Mouse (Mus musculus) ES-E14 (cell line): ENCODE data around the gene Clasp2.

Experiments
- MAFK ChIP-seq: IDR thresholded peaks from 2 replicates; pipeline ENCODE4 v1.6.1; 2014; ENCODE audit warnings: mild to moderate bottlenecking, low read depth, low read length, inconsistent platforms; ENCODE audit not compliant: insufficient read depth
- ZC3H11A ChIP-seq: IDR thresholded peaks from 2 replicates; pipeline ENCODE4 v1.6.1; 2012; ENCODE audit warnings: low read depth, mild to moderate bottlenecking, inconsistent platforms, low read length, borderline replicate concordance

DNA sequence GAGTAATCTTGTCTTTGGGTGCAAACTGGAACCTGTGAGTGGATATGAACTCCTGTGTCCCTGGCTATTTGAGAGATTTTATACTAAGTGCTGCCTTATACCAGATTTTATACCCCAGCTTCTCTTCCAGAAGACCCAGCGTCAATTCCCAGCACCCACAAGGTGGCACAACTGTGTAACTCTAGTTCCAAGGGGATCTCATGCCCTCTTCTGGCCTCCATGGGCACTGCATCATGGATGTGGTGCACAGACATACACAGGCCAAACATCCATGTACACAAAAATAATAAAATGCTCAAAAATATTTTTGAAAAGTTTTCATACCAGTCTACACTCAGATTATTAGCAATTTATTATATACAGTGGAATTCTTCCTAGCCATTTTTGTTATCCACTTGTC, 18.4 kb downstream of the Clasp2 start:
- TF ChIP-seq MAFK (no peak), ZC3H11A (no peak)
